Mouse (Mus musculus) olfactory bulb, adult 2 months (tissue): ENCODE measurements at regions not wholly inside any gene's neighbourhood (a gene's known extent, or its start where the extent isn't known, plus 50 kb on each side); places are given as distances from the start of the nearest gene placed in this dataset.

Experiments used
- H3K27ac ChIP-seq: fragments of 200-500 bp; 2 replicates; pipeline ENCODE4 v1.5.1; 2012; ENCODE audit warnings: low read depth, low read length; ENCODE audit not compliant: insufficient read depth
- H3K4me1 ChIP-seq: fragments of 200-500 bp; 2 replicates; pipeline ENCODE4 v1.6.1; 2012; ENCODE audit warnings: low read length; ENCODE audit not compliant: control insufficient read depth, insufficient read depth
- H3K4me3 ChIP-seq: fragments of 200-500 bp; 2 replicates; pipeline ENCODE4 v1.5.1; 2012; ENCODE audit warnings: mild to moderate bottlenecking, low read depth, low read length, moderate library complexity; ENCODE audit not compliant: insufficient read depth
- CTCF ChIP-seq: fragments of 200-500 bp; IDR thresholded peaks from 2 replicates; pipeline ENCODE4 v1.5.1; 2012; ENCODE audit warnings: low read depth, mild to moderate bottlenecking, low read length, moderate library complexity; ENCODE audit not compliant: insufficient read depth
- POLR2A ChIP-seq: fragments of 200-500 bp; IDR thresholded peaks from 2 replicates; pipeline ENCODE4 v1.6.1; 2012; ENCODE audit warnings: mild to moderate bottlenecking, low read depth, low read length, moderate library complexity; ENCODE audit not compliant: insufficient read depth
- WGBS: fragments of 180-500 bp; shearing (Covaris S2); methylation state at CpG from one replicate; pipeline ENCODE4 v1.1.7; 2018; 5-methylcytosine and 5-hydroxymethylcytosine counted together

DNA sequence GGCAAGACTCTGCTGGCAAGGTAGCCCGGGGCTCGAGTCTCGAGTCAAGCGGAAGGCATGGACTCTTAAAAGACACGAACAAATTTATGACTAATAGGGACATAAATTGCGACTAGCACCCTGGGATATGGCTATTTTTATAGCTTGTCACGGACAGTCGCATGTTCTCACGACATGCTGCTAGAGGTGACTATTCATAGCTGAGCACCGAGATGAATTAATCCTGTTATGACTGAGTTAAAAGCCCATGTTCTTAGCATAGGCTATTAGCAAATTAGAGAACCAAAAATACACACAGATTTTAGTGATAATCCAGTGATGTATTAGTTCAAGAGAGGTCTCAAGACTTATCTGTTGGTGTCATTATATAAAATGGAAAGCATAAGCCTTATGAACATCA, 539.2 kb downstream of the Gm19410 start:
- TF ChIP-seq POLR2A: no peak
- no peak for TF ChIP-seq CTCF
- H3K27ac ChIP-seq: no peak overlapping the region
- WGBS: 87% methylated on average over 10 of the region's 10 CpGs
- no peaks in the 10 kb centered on the region for H3K4me1 ChIP-seq
- H3K4me3 ChIP-seq: no peak overlapping the region

GRCm38 (mm10) chr8:36306336-36306735, 540.7 kb downstream of the Gm19410 start:
- TF ChIP-seq POLR2A (no peak), CTCF (no peak)
- Histone ChIP-seq H3K4me1 (no peaks in the 10 kb centered on the region), H3K27ac (no peak overlapping the region), H3K4me3 (no peak overlapping the region)
- 67% methylated on average over 4 of the region's 4 CpGs for WGBS

DNA sequence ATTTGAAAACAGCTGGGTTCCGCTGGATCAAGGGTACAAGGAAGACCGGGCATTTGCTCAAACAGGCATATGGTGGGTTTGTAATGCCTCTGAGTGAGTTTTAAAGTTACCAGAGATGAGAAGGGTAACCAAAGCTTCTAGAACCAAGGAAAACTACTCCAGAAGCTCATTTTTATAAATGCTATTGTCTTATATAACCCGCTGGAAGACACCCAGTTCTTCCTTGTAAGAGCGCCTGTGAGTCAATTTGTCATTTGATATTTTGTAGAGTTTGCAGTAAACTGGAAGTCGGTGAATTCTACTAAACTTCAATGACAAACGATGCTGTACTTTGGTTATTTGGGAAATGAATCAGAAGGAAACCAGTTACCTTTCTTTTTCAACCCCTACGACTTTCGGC, 541.9 kb downstream of the Gm19410 start:
- H3K27ac ChIP-seq: no peak overlapping the region
- no peaks in the 10 kb centered on the region for H3K4me1 ChIP-seq
- no peak overlapping the region for H3K4me3 ChIP-seq
- 92% methylated on average over 8 of the region's 8 CpGs for WGBS
- TF ChIP-seq CTCF: no peak
- TF ChIP-seq POLR2A: no peak

DNA sequence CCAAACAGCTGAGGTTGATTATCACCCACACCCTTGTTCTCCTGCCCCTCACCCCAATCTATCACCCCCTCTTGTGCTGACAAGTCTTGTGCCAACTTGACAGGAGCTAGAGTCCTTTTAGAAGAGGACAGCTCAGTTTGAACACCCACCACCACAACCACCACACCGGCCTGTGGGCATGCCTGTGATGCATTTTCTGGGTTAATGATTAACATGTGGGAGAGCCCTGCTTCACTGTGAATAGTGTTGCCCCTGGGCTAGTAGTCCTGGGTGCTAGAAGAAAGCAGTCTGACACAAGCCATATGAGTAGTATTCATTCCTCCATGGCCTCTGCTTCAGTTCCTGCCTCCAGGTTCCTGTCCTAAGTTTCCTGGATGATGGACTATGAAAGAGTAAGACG, 542.5 kb downstream of the Gm19410 start:
- Histone ChIP-seq H3K4me3 (no peak overlapping the region), H3K27ac (no peak overlapping the region), H3K4me1 (no peaks in the 10 kb centered on the region)
- WGBS: 83% methylated on average over 2 of the region's 2 CpGs
- no peak for TF ChIP-seq POLR2A
- no peak for TF ChIP-seq CTCF

DNA sequence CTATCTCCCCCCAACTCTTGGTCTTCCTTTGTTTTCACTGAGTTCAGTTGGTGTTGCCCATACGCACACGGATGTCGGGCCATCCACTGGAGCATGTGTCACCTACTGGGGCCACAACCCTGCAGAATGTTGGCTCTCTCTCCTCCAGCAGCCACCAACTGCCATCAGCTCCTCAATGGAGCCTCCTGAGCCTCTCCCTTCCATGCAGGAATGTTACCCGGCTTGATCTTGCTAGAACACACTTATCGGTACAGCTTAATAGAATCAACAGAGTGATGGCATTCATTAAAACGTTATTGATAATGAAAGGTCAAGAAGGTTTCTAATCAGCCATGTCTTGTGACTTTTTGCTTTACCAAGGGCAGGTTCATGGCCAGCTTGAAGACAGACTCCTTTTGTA, 543.7 kb downstream of the Gm19410 start:
- H3K4me1 ChIP-seq: no peaks in the 10 kb centered on the region
- no peak overlapping the region for H3K4me3 ChIP-seq
- no peak for TF ChIP-seq POLR2A
- TF ChIP-seq CTCF: no peak
- WGBS: 90% methylated on average over 6 of the region's 6 CpGs
- no peak overlapping the region for H3K27ac ChIP-seq

DNA sequence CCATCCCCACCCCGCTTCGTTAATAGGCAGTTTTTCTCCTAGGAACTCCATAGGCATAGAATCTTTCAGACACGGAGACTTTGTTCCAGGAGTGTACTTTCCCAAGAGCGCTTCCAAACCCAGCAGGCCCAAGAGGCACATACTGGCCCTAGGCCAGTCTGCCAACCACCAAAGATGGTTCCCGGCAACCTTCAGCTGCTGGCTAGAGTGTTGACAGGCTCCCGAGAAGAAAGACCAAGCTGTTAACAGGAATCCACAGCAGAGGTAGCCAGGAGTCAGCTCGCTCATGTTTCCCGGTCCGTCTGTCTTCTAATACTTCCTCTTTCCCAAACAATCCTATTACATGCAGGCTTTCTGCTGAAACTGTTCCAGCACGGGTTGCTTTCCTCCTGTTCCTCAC, 544.4 kb downstream of the Gm19410 start:
- TF ChIP-seq CTCF (no peak), POLR2A (no peak)
- no peak overlapping the region for H3K27ac ChIP-seq
- H3K4me1 ChIP-seq: no peaks in the 10 kb centered on the region
- 51% methylated on average over 10 of the region's 10 CpGs for WGBS
- no peak overlapping the region for H3K4me3 ChIP-seq

- H3K4me1 ChIP-seq: no peaks in the 10 kb centered on the region
- WGBS: 78% methylated on average over 5 of the region's 5 CpGs
- TF ChIP-seq POLR2A (no peak), CTCF (no peak)
- no peak overlapping the region for H3K27ac ChIP-seq
- no peak overlapping the region for H3K4me3 ChIP-seq
Observed at GRCm38 (mm10) chr8:36311734-36312133, 546.1 kb downstream of the Gm19410 start.

GRCm38 (mm10) chr8:36312963-36313362, 547.4 kb downstream of the Gm19410 start:
- Histone ChIP-seq H3K27ac (no peak overlapping the region), H3K4me3 (no peak overlapping the region), H3K4me1 (no peaks in the 10 kb centered on the region)
- TF ChIP-seq POLR2A (no peak), CTCF (no peak)
- 83% methylated on average over 3 of the region's 3 CpGs for WGBS

DNA sequence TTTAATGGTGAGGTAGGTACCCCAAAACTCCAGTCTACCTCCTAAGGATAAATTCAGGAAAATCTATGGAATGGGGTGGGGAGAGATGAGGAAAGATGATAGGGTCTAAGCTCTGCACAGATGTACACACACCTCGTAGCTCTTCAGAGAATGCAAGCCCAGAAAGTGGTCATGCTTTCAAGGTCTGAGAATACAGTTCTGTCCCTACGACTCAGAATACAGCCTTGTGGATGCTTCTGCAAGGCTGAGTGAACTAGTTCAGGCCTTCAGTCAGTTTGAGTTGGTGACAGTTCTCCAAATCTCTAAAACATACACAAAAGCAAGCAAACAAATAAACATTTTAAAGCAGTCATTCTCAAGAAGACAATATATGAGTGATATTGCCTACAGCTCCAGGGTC, 552.8 kb downstream of the Gm19410 start:
- no peak overlapping the region for H3K4me3 ChIP-seq
- TF ChIP-seq CTCF (no peak), POLR2A (no peak)
- no peak overlapping the region for H3K27ac ChIP-seq
- no peaks in the 10 kb centered on the region for H3K4me1 ChIP-seq
- WGBS: 89% methylated on average over 2 of the region's 2 CpGs

DNA sequence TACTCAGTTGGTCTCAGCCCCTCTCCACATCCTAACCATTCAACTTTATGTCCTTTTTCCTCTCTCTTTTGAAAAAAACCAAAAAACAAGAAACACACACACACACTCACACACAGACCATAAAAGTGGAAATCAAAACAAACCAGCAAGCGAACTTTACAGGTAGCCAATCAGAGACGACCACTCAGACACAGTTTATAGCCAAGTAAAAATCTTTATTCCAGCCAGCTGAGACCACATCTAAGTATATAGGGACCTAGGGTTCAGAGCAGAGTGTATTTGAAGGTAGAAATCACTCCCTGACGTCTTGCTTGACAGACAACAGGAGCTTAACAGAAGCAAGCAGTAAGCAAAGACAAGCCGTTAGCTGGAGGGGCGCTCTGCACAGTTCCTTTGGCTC, 553.3 kb downstream of the Gm19410 start:
- Histone ChIP-seq H3K27ac (no peak overlapping the region), H3K4me3 (no peak overlapping the region), H3K4me1 (no peaks in the 10 kb centered on the region)
- 81% methylated on average over 5 of the region's 5 CpGs for WGBS
- TF ChIP-seq CTCF (no peak), POLR2A (no peak)
